In genomic region chr11:117760374-117761119, GRCm38 (mm10) we compare ENCODE assay signal across 1 mouse cellular context.
TF ChIP-seq lines count a peak whose summit lies in the region.

No protein-coding gene starts in this region.

TF ChIP-seq in ES-E14, 5 proteins besides CTCF, POLR2A, EP300 and RAD21:
- TF ChIP-seq ZNF384 (IDR thresholded peaks at IDR 0.05; ENCODE audit: low read depth, low read length) (no peak), ZC3H11A (IDR thresholded peaks at IDR 0.05; ENCODE audit: borderline replicate concordance, low read depth, low read length) (no peak), MAFK (IDR thresholded peaks at IDR 0.05; ENCODE audit: insufficient read depth, low read depth, low read length) (no peak), HCFC1 (IDR thresholded peaks at IDR 0.05; ENCODE audit: borderline replicate concordance, insufficient read depth, low read length) (no peak), CHD2 (IDR thresholded peaks at IDR 0.05; ENCODE audit: low read depth, low read length) (no peak)
